Mouse (Mus musculus): Measurements from ENCODE around the gene Tex26. TPM values are rescaled to one million over a fixed set of nuclear protein-coding genes. Genes with fewer than 3 reads are reported as not detected.

Gene Tex26
- polyA plus RNA-seq, 1 experiment = not detected

DNA sequence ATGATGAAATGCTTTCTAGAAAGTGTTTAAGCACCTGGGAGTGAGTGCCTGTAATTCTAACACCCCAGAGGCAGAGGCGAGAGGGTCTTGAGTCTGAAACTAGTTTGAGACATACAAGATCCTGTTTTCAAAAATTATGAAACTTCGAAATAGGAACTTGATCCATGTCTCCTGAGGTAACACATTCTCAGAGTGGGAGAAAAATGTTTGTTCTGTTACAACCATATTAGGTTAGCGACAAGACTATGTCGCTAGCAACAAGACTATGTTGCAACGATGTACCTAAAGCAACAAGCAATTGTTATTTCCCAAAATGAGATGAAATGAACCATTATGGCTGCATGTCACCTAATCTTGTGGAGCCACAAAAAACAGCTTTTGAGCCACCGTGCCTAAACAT, 46.0 kb downstream of the Tex26 start:
- 87% methylated on average over 6 of the region's 6 CpGs for WGBS
- Histone ChIP-seq H3K4me1 (ENCODE audit: control insufficient read depth, insufficient read depth, insufficient read length, low read length) (no peaks in the 10 kb centered on the region), H3K4me3 (ENCODE audit: low read depth, low read length) (no peak overlapping the region), H3K36me3 (ENCODE audit: control insufficient read depth, insufficient read depth, low read length) (no peaks in the 10 kb centered on the region), H3K27ac (ENCODE audit: insufficient read depth, low read depth, low read length) (no peak overlapping the region), H3K27me3 (ENCODE audit: control insufficient read depth, insufficient read depth, low read length) (no peaks in the 10 kb centered on the region; the same call in 1 of the 2 replicates)
- TF ChIP-seq CTCF (IDR thresholded peaks at IDR 0.05; ENCODE audit: extremely low read depth, insufficient read length, insufficient replicate concordance, low read depth, low read length) (no peak), POLR2A (IDR thresholded peaks at IDR 0.05; ENCODE audit: low read depth, low read length) (no peak)

DNA sequence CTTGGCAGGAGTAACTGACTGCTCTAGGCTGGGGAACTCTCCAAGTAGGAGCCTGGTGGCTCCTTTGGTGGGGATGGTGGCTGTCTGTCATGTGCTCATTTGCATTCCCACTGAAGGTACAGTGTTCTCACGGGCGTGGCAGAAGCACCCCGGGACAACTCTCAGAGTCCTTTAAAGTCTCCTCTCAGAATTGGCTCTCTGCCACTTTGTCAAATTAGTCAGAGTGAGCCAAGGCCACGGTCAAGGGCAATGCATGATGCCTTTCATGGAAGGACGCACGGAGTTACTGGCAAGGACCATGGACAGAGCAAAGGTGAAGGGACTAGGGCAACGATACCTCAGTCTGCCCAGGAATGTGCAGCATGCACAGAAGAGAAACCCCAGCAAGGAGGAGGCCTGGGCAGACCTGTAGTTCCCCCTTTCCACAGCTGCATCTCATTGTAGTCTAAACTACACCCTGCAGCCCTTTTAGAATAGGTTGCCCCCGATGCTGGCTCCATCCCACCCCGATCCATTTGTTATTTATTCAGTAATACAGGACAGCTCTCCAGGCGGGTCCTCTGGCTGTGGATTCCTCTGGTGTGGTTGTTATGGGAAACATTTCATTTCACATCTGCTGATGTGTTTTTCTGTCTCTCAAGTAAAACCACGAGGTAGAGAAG, 49.0 kb downstream of the Tex26 start:
- Histone ChIP-seq H3K4me3 (ENCODE audit: low read depth, low read length) (no peak overlapping the region), H3K27ac (ENCODE audit: insufficient read depth, low read depth, low read length) (no peak overlapping the region)
- WGBS = 22% methylated on average over 11 of the region's 11 CpGs

DNA sequence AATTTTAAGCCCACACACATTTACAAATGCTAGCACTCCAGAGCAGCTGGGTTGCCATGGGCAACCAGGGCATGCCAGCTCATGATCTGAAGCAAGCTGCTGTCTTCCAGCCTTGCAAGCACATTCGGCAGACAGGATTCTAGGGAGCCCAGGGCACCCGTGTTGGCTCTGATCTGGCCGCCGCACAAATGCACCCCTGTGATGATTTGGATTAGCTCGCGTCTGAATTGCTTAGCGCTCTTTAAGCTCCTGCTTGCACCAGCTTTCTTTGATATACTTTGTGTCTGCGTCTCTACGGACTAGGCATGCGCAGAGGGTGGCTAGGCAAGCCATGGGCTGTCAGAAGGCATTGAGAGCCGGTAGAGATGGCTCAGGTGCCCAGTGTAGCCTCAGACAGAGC, 49.7 kb downstream of the Tex26 start:
- no peak overlapping the region for H3K4me3 ChIP-seq (ENCODE audit: low read depth, low read length)
- no peaks in the 10 kb centered on the region for H3K4me1 ChIP-seq (ENCODE audit: control insufficient read depth, insufficient read depth, insufficient read length, low read length)
- H3K36me3 ChIP-seq (ENCODE audit: control insufficient read depth, insufficient read depth, low read length) = no peaks in the 10 kb centered on the region
- H3K27ac ChIP-seq (ENCODE audit: insufficient read depth, low read depth, low read length) = no peak overlapping the region
- TF ChIP-seq CTCF (IDR thresholded peaks at IDR 0.05; ENCODE audit: extremely low read depth, insufficient read length, insufficient replicate concordance, low read depth, low read length) = no peak
- no peak for TF ChIP-seq POLR2A (IDR thresholded peaks at IDR 0.05; ENCODE audit: low read depth, low read length)
- WGBS = 38% methylated on average over 11 of the region's 11 CpGs
- no peaks in the 10 kb centered on the region for H3K27me3 ChIP-seq (ENCODE audit: control insufficient read depth, insufficient read depth, low read length)

More for the DNA sequence above, 49.0 kb downstream of the Tex26 start:
- Histone ChIP-seq H3K4me1 (ENCODE audit: control insufficient read depth, insufficient read depth, insufficient read length, low read length) (no peaks in the 10 kb centered on the region), H3K27me3 (ENCODE audit: control insufficient read depth, insufficient read depth, low read length) (no peaks in the 10 kb centered on the region), H3K36me3 (ENCODE audit: control insufficient read depth, insufficient read depth, low read length) (no peaks in the 10 kb centered on the region)
- TF ChIP-seq POLR2A (IDR thresholded peaks at IDR 0.05; ENCODE audit: low read depth, low read length) = no peak
- no peak for TF ChIP-seq CTCF (IDR thresholded peaks at IDR 0.05; ENCODE audit: extremely low read depth, insufficient read length, insufficient replicate concordance, low read depth, low read length)

DNA sequence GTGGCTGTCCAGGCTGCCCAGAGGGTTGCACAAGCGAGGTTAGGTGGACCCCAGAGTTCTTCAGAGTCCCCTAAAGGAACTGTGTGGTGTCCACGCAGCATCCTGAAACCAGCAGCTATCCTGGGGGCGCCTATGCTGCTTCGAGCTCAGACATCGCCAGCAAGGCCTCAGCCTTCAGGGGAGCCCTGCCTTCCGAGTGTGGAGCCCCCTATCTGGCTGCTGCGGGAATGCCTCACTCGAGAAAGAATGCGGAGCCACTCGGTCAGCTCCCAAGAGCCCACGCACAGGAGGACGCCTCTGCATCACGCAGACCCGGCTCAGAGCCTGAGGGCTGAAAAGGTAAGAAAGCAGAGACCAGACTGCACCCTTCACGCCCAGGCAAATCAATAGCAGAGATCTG, 50.8 kb downstream of the Tex26 start:
- Histone ChIP-seq H3K4me1 (ENCODE audit: control insufficient read depth, insufficient read depth, insufficient read length, low read length) (no peaks in the 10 kb centered on the region), H3K27ac (ENCODE audit: insufficient read depth, low read depth, low read length) (no peak overlapping the region), H3K27me3 (ENCODE audit: control insufficient read depth, insufficient read depth, low read length) (no peaks in the 10 kb centered on the region), H3K36me3 (ENCODE audit: control insufficient read depth, insufficient read depth, low read length) (no peaks in the 10 kb centered on the region), H3K4me3 (ENCODE audit: low read depth, low read length) (no peak overlapping the region)
- WGBS = 76% methylated on average over 15 of the region's 15 CpGs
- TF ChIP-seq POLR2A (IDR thresholded peaks at IDR 0.05; ENCODE audit: low read depth, low read length) (no peak), CTCF (IDR thresholded peaks at IDR 0.05; ENCODE audit: extremely low read depth, insufficient read length, insufficient replicate concordance, low read depth, low read length) (no peak)

DNA sequence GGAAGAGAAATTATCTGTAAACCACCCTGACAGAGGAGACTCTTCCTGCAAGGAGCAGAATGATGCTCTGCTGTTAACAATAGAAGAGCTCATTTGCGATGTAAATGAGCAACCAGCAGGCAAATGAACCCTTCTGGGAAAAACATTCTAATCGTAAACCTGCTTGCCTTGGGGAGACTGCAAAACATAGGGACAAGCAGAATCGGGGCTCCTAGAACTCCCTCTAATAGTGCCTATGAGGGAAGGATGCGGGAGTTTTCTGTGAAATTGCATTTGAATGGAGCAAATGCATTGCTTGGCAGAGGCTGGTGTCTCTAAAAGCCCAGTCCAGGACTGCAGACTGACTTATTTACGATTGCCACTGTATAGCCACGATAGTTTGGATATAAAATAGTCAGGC, 56.2 kb downstream of the Tex26 start:
- Histone ChIP-seq H3K27me3 (ENCODE audit: control insufficient read depth, insufficient read depth, low read length) (no peaks in the 10 kb centered on the region), H3K4me3 (ENCODE audit: low read depth, low read length) (no peak overlapping the region), H3K27ac (ENCODE audit: insufficient read depth, low read depth, low read length) (no peak overlapping the region), H3K36me3 (ENCODE audit: control insufficient read depth, insufficient read depth, low read length) (no peaks in the 10 kb centered on the region), H3K4me1 (ENCODE audit: control insufficient read depth, insufficient read depth, insufficient read length, low read length) (no peaks in the 10 kb centered on the region)
- WGBS = 57% methylated on average over 6 of the region's 6 CpGs
- TF ChIP-seq POLR2A (IDR thresholded peaks at IDR 0.05; ENCODE audit: low read depth, low read length) = no peak

GRCm38 (mm10) chr5:149496401-149497066, 57.1 kb downstream of the Tex26 start:
- Histone ChIP-seq H3K27ac (ENCODE audit: insufficient read depth, low read depth, low read length) (no peak overlapping the region), H3K27me3 (ENCODE audit: control insufficient read depth, insufficient read depth, low read length) (no peaks in the 10 kb centered on the region), H3K4me3 (ENCODE audit: low read depth, low read length) (no peak overlapping the region), H3K4me1 (ENCODE audit: control insufficient read depth, insufficient read depth, insufficient read length, low read length) (no peaks in the 10 kb centered on the region), H3K36me3 (ENCODE audit: control insufficient read depth, insufficient read depth, low read length) (no peaks in the 10 kb centered on the region)
- TF ChIP-seq POLR2A (IDR thresholded peaks at IDR 0.05; ENCODE audit: low read depth, low read length) = no peak
- 69% methylated on average over 12 of the region's 12 CpGs for WGBS

DNA sequence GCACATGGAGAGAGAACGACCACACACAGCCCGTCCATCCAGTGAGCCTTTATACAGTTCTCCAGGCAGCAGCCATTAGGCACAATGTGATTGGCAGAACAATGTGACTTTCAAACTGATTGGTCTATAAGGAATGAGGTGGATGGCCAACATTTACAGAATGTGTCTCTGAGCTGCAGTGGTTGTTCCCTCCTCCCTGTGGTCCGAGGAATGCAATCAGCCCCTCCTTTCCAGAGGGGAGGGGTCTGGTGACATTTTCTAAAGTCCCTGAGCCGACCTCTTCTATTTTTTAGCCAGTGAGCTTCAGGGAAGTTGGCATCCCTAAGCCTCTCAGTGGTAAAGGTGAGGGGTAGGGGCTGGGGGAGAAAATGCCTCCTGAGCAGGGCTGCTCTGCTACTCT, 60.5 kb downstream of the Tex26 start:
- Histone ChIP-seq H3K4me3 (ENCODE audit: low read depth, low read length) (no peak overlapping the region), H3K4me1 (ENCODE audit: control insufficient read depth, insufficient read depth, insufficient read length, low read length) (no peaks in the 10 kb centered on the region), H3K36me3 (ENCODE audit: control insufficient read depth, insufficient read depth, low read length) (no peaks in the 10 kb centered on the region), H3K27ac (ENCODE audit: insufficient read depth, low read depth, low read length) (no peak overlapping the region), H3K27me3 (ENCODE audit: control insufficient read depth, insufficient read depth, low read length) (no peaks in the 10 kb centered on the region)
- TF ChIP-seq POLR2A (IDR thresholded peaks at IDR 0.05; ENCODE audit: low read depth, low read length) = no peak
- WGBS = 37% methylated on average over 4 of the region's 4 CpGs
